Mouse (Mus musculus) ZHBTc4 (cell line): Measurements from ENCODE around the gene 4933434E20Rik.
A peak's percentile ranks its signal among the peaks of the same experiment; 100 is the strongest.

Experiments used
- DNase-seq: peaks from one replicate; pipeline ENCODE4 v3.0.0-alpha.2; 2011; ENCODE audit warnings: low read depth, low spot score

The 4933434E20Rik gene

DNA sequence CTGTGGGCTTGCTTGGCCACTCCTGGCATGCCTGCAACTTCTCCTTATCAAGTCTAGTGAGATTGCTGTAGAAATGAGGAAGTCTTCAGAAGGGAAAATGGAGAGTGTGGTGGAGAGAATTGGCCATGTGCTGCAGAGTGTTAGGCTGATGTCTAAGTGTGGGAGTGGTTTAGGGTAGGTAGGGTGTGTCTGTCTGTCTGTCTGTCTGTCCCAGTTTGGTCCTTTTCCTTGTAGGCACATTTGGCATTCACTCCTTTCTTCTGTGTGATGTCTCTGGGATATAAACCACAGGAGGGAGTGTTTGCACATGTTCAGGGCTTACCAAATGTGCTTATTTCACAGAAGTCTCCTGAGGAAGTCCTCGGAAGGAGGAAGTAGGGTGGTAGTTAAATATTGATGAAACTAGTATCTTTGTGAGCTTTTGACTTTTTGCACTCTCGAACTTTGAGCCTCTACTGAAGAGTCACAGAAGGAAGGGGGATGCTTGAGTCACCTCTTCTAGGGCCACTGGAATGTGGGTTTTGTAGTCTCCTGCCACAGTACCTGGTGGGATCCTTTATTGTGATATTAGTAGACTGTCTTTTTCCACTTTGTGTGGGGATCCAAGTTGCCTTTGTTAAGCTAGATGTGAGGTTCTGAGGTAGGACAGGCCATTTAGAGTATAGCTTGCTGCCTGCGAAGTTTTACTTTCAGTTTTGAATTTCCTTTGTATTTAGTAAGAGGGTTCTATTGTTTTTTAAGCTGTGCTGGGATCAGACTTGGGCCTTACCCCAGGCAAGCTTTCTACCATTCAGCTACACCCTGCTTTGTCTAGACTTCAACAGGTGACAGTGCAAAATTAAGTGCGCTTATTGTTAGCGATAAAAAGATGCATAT is 30.2 kb downstream of the 4933434E20Rik start:
- DNase-seq, result peak; percentile 45

DNA sequence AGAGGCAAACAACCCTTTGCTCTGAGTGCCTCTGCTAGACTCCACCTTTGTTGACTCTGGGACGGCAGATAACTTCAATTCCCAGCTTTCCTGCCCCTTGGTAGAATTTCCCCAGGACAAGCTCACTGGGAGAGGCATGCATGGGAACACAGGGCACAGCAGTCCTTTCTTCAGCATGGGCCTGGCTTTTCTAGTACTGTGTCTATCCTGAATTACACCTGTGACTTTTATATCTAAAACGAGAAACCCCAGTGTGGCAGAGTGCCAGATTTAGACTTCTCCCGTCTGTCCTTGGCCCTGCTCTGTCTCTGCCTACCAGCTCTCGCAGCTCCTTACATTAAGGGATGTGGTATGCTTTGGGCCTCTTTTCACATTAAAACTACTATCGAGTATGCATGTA is 31.6 kb downstream of the 4933434E20Rik start:
- no peak for DNase-seq

DNA sequence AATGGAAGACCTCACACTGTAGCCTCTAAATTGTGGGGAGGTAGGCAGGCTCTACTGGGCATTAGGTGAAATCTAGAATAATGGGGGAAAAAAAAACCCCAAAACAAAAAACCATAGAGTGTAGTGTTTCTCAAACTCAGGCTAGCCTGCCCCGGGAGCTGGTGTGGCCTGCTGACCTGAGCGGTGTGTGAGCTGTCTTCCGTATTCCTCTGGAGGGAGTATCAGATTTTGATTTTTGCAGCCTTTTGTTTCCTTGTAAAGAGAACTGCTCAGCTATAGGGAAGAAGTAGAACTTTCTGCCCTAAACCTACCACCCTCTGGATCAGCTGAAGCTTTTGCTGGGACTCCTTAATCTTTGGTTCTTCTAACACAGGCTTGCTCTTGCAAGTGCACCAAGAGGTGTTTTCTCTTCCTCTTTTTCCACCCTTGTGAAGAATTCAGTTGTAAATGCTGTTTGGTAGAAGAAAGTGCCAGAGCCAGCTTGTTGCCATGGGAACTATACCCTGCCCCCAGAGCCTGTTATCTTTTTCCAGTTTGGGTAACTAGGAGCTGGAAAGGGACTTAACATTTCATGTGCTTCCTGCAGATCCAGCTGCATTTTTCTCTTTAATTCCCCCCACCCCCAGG is 32.4 kb downstream of the 4933434E20Rik start:
- no peak for DNase-seq

DNA sequence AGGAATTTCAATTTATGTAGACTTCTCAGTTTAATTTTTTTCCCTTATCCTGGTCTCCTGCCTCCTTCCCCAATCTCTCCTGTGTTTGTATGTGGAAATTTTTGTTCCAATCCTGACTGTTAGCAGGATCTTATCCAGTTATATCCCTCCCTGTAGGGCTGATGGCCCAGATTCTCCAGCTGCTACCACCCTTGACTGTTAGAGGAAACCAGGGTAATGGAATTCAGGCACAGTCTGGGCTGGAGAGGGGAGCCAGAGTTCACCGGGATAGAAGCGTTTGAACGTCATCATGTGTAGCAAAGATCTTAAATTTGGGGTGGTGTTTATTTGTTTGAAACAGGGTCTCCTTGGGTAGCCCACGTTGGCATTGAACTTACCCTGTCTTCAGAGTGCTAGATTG is 33.4 kb downstream of the 4933434E20Rik start:
- no peak for DNase-seq

DNA sequence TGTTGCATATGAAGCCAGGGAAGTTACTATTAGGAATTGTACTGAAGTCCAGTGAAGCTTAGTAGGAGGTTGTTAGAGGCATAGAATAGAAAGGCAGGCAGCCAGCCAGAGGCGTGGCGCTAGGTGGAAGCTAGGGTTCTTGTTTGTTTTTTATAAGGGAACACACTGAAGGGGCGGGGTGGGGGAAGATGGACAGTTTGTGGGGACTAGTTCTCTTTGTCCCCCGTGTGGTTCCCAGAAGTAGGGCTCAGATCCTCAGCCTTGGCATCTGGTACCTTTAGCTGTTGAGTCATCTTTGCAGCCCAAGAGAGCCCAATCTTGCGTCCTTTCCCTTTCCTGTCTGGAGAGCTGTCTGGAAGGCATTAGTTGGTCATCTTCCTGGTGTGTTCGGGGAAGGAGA is 33.8 kb downstream of the 4933434E20Rik start:
- DNase-seq, result no peak

DNA sequence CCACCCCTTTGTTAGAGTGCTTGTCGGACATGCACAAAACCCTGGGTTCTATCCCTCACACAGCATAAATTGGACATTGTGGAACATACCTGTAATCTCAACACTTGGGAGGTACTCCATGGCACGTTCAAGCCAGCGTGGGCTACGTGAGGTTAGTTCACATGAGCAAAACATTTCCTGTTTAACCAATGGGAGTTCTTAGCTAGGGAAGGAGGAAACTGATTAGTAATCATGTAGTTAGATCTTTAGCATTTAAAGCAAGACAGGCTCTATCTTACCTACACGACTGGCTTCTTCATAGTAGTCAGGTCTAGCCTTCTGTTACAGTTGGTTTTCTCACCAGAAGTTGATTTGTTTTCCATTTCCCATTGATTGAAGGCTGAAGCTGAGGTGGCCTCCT is 34.6 kb downstream of the 4933434E20Rik start:
- DNase-seq, result no peak

- no peak for DNase-seq
These were observed 37.2 kb downstream of the 4933434E20Rik start for GRCm38 (mm10) chr3:90088617-90089016.

- DNase-seq, result peak; percentile 81
These were observed 39.5 kb downstream of the 4933434E20Rik start for GRCm38 (mm10) chr3:90090892-90091291.

DNA sequence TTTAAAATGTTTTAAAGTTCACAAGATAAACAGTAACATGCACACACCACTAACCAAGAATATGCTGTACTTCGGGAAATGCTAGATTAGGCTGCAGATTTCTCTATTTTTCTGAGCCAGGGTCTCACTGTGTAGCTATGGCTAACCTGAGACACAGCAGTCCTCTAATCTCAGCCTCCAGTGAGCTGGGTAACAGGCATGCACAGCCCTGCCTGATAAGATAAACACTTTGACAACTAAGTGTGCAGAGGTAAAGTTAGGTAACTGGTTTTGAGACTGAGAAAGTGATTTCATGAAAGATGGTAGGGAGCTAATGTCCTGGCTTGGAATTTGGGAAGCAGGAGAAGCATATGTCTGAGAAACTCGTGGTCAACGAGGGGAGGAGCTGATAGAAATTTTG is 43.0 kb downstream of the 4933434E20Rik start:
- DNase-seq, result no peak

DNA sequence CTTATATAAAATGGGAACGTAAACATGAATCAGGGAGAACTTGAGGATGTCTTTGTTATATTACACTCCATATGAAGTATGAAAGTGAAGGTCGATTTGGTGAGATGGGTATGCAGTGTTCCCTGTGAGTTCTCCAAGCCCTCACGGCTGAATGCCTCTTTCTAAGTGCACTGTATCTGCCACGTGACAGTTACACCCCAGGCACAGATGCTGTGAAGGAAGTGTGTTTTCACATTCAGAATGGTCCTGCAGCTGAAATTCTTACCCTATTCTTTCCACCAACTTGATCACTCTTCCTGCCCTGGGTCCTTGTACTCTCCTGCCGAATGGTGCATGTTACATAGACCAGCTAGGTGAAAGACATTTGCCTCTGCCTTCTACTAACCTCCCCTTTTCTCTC is 46.5 kb downstream of the 4933434E20Rik start:
- DNase-seq, result no peak

GRCm38 (mm10) chr3:90101010-90101409 is 49.6 kb downstream of the 4933434E20Rik start:
- no peak for DNase-seq

DNA sequence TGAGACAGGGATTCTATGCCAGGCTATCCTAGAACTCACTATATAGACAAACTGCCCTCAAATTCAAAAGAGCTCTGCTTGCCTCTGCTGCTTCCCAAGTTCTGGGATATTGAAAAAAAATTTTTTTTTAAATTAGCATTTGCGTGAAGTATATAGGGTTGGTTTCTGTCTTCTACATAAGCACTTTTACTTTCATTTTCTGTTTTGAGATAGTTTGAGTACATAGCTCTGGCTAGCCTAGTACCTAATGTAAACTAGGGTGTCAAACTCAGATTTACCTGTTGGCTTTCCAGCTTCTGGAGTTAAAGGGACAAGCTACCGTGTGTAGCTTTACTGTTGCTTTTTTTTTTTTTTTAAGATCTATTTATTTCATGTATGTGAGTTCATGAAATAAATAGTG is 50.2 kb downstream of the 4933434E20Rik start:
- no peak for DNase-seq

GRCm38 (mm10) chr3:90102239-90102638 is 50.8 kb downstream of the 4933434E20Rik start:
- peak; percentile 81 for DNase-seq

DNA sequence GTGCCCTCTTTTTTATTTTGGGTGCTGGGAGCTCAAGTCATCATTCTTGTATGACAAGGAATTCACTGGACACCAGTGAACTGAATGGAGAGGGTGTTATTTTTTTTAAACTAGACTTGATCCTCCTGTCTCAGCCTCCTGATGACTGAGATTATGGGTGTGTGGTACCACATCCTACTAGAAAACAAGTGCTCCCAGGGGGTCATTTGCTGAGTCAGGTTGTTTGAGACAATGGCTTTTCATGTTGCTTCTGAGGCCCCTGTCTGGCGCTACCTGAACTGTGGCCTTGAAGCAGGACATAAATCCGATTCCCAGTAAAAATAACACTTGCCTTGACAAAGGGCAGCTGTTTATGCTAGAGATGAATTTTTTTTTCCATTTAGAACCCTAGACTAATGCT is 51.7 kb downstream of the 4933434E20Rik start:
- DNase-seq, result no peak

DNA sequence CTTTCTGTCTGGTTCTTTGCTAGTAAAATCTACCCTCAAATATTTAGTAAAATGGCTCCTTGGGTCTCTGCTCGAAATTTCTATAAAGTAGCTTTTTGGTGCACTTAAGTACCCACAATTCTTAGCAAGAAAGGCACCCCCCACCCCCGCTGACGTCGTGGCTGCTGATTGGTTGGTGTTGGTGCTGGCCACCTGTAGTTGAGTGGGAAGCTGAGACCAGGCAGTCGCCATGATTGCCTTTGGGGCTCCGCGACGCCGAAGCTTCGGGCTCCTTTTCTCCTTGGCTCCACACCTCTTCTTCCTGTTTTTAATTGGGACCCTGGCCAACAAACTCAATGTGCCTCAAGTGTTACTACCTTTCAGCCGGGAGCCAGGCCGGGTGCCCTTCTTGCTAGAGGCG is 52.5 kb downstream of the 4933434E20Rik start, which contains the start of gene Nup210l:
Gene Nup210l (plus strand): TSS at position 195 of the 400 bp plus-strand sequence.
- peak; percentile 59 for DNase-seq

DNA sequence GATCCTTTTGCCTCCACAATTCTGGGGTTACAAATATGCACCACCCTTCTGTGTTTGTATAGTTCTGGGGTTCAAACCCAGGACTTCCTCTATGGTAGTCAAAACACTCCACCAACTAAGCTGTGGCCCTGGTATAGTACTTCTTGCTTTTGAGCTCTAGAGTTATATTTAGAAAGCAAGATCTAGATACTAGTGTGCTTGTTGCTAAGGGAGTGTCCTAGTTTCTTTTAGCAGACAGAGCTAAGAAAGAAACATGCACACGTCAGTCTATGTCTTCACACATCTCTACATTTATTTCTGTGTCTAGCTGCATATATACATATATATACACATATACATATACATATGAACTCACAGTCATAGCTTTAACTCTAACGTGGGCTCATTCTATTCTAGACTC is 60.3 kb downstream of the 4933434E20Rik start:
- DNase-seq, result no peak

GRCm38 (mm10) chr3:90114342-90114741 is 62.9 kb downstream of the 4933434E20Rik start:
- peak; percentile 65 for DNase-seq

DNA sequence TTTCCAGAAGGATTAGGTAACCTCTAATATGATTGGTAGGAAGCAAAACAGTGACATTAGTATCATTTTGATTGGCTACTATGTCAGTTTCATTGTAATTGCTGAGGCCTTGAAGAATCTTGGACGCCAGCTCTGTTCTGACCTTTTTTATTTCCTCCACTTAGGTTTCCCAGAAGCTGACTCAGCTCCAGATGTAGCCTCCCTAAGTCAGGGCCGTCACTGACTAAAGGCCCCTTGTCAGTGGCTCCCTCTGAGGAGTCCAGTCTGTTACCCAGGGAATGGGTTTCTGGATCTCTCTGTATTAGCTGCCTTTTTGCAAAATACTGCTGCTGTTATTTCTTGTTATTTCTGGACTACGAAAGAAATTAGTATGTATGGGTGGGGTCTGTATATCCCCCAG is 64.1 kb downstream of the 4933434E20Rik start:
- no peak for DNase-seq
